Mouse (Mus musculus) heart, adult 11 months (tissue): ENCODE data around the gene Gm3164.
A peak's percentile ranks its signal among the peaks of the same experiment; 100 is the strongest.
"Not testable (repeated sequence)": the region's sequence is repeated elsewhere in the genome, so short reads cannot be mapped to it uniquely, and the experiment has no call there.

ENCODE experiments used
- DNase-seq: peaks from one replicate; pipeline ENCODE4 v3.0.0; 2022

Gene Gm3164

GRCm38 (mm10) chr14:4414965-4415835, at the start of gene Gm3164:
Gm3164 (plus strand) TSS chr14:4415448.
- peak; percentile 98 for DNase-seq

GRCm38 (mm10) chr14:4368991-4369390, 46.3 kb upstream of the Gm3164 start:
- peak; percentile 91 for DNase-seq

- DNase-seq: peak; percentile 92
Observed at GRCm38 (mm10) chr14:4369691-4370090, 45.6 kb upstream of the Gm3164 start.

GRCm38 (mm10) chr14:4377871-4378270, 37.4 kb upstream of the Gm3164 start:
- peak; percentile 91 for DNase-seq

GRCm38 (mm10) chr14:4385606-4386005, 29.6 kb upstream of the Gm3164 start:
- peak; percentile 94 for DNase-seq

- peak; percentile 91 for DNase-seq
Observed at GRCm38 (mm10) chr14:4392841-4393530, 22.3 kb upstream of the Gm3164 start.

GRCm38 (mm10) chr14:4397226-4397625, 18.0 kb upstream of the Gm3164 start, which contains the start of gene Gm3159:
Gm3159 (plus strand) TSS chr14:4397526.
- DNase-seq: not testable (repeated sequence)

- peak; percentile 83 for DNase-seq
Observed at GRCm38 (mm10) chr14:4398624-4399023, 16.6 kb upstream of the Gm3164 start.

- DNase-seq: peak; percentile 92
Observed at GRCm38 (mm10) chr14:4400115-4400789, 15.0 kb upstream of the Gm3164 start.

GRCm38 (mm10) chr14:4401245-4401644, 14.0 kb upstream of the Gm3164 start:
- peak; percentile 93 for DNase-seq

- peak; percentile 91 for DNase-seq
Observed at GRCm38 (mm10) chr14:4403840-4404239, 11.4 kb upstream of the Gm3164 start.

- DNase-seq: peak; percentile 80
Observed at GRCm38 (mm10) chr14:4409939-4410338, 5.3 kb upstream of the Gm3164 start.

- not testable (repeated sequence) for DNase-seq
Observed at GRCm38 (mm10) chr14:4430692-4431091, 15.4 kb downstream of the Gm3164 start, which contains the start of gene Gm3173. Gm3173 (plus strand) TSS chr14:4430992.

- DNase-seq: not testable (repeated sequence)
Observed at GRCm38 (mm10) chr14:4481445-4481844, 66.2 kb downstream of the Gm3164 start, which contains the start of gene Gm3182. Gm3182 (plus strand) TSS chr14:4481745.
